Mouse (Mus musculus): Measurements from ENCODE around the gene Klhl29.

- TF ChIP-seq POLR2A (IDR thresholded peaks at IDR 0.05; ENCODE audit: borderline replicate concordance, control insufficient read depth, low read depth, low read length), result no peak
- TF ChIP-seq CTCF (IDR thresholded peaks at IDR 0.05; ENCODE audit: control insufficient read depth, insufficient read depth, low read length), result no peak
These were observed 286.8 kb downstream of the Klhl29 start for GRCm38 (mm10) chr12:5088639-5089038.

All from bone marrow, adult 2 months (tissue).